Mouse (Mus musculus): Measurements from ENCODE around the gene Gm2a.

- TF ChIP-seq CTCF (IDR thresholded peaks at IDR 0.05; ENCODE audit: borderline replicate concordance, insufficient read depth, low read depth, low read length) (no peak), POLR2A (IDR thresholded peaks at IDR 0.05; ENCODE audit: borderline replicate concordance, insufficient read depth, low read length) (no peak)
Observed at GRCm38 (mm10) chr11:55113209-55113860, 15.4 kb downstream of the Gm2a start.
